Mouse (Mus musculus) inflammation-experienced regulatory T-cells, adult 6 months (primary cell): Measurements from ENCODE around the gene Gpr18. TPM values are rescaled to one million over a fixed set of nuclear protein-coding genes. Genes with fewer than 3 reads are reported as not detected.
A peak's percentile ranks its signal among the peaks of the same experiment; 100 is the strongest.

Experiments used
- ATAC-seq: one replicate; pipeline ENCODE4 v1.8.0; 2017
- polyA plus RNA-seq, 3 experiments: library from polyadenylated mRNA; unstranded; fragments of 100-300 nt; shearing (Covaris generic); gene quantifications; one replicate each; pipeline ENCODE4 v1.2.1; 2017

Gpr18 gene
- polyA plus RNA-seq, 3 experiments from 2014 or later, result 51.6 to 79.6 (median 77.9) TPM

- ATAC-seq, result no peak
Observed at GRCm38 (mm10) chr14:121922016-121922415, 6.4 kb upstream of the Gpr18 start.

GRCm38 (mm10) chr14:121920511-121921124 lies 5.0 kb upstream of the Gpr18 start:
- no peak for ATAC-seq

- peak; percentile 6 for ATAC-seq
Observed at GRCm38 (mm10) chr14:121919752-121920151, 4.2 kb upstream of the Gpr18 start.

GRCm38 (mm10) chr14:121918266-121918665 lies 2.7 kb upstream of the Gpr18 start:
- ATAC-seq, result no peak

- ATAC-seq, result peak; percentile 16
Observed at GRCm38 (mm10) chr14:121916311-121917094, 922 bp upstream of the Gpr18 start.

GRCm38 (mm10) chr14:121915143-121915542 lies 438 bp downstream of the Gpr18 start:
- ATAC-seq, result no peak

GRCm38 (mm10) chr14:121912501-121912900 lies 3.1 kb downstream of the Gpr18 start:
- ATAC-seq, result no peak

- ATAC-seq, result no peak
Observed at GRCm38 (mm10) chr14:121909868-121910267, 5.7 kb downstream of the Gpr18 start.

GRCm38 (mm10) chr14:121906992-121907681 lies 8.4 kb downstream of the Gpr18 start:
- ATAC-seq, result no peak

GRCm38 (mm10) chr14:121906341-121906991 lies 9.1 kb downstream of the Gpr18 start:
- peak; percentile 61 for ATAC-seq

- no peak for ATAC-seq
Observed at GRCm38 (mm10) chr14:121904754-121905153, 10.8 kb downstream of the Gpr18 start.

GRCm38 (mm10) chr14:121903381-121903876 lies 12.2 kb downstream of the Gpr18 start:
- ATAC-seq, result peak; percentile 22

- ATAC-seq, result no peak
Observed at GRCm38 (mm10) chr14:121901511-121901910, 14.1 kb downstream of the Gpr18 start.

GRCm38 (mm10) chr14:121899071-121899470 lies 16.5 kb downstream of the Gpr18 start:
- peak; percentile 32 for ATAC-seq

GRCm38 (mm10) chr14:121898509-121898908 lies 17.1 kb downstream of the Gpr18 start:
- peak; percentile 84 for ATAC-seq

GRCm38 (mm10) chr14:121897773-121898172 lies 17.8 kb downstream of the Gpr18 start:
- no peak for ATAC-seq

GRCm38 (mm10) chr14:121896126-121897090 lies 19.2 kb downstream of the Gpr18 start:
- ATAC-seq, result no peak

- no peak for ATAC-seq
Observed at GRCm38 (mm10) chr14:121895316-121895715, 20.3 kb downstream of the Gpr18 start.

- ATAC-seq, result no peak
Observed at GRCm38 (mm10) chr14:121894511-121895135, 21.0 kb downstream of the Gpr18 start.

- ATAC-seq, result no peak
Observed at GRCm38 (mm10) chr14:121893747-121894146, 21.8 kb downstream of the Gpr18 start.
